In the genomic region with DNA sequence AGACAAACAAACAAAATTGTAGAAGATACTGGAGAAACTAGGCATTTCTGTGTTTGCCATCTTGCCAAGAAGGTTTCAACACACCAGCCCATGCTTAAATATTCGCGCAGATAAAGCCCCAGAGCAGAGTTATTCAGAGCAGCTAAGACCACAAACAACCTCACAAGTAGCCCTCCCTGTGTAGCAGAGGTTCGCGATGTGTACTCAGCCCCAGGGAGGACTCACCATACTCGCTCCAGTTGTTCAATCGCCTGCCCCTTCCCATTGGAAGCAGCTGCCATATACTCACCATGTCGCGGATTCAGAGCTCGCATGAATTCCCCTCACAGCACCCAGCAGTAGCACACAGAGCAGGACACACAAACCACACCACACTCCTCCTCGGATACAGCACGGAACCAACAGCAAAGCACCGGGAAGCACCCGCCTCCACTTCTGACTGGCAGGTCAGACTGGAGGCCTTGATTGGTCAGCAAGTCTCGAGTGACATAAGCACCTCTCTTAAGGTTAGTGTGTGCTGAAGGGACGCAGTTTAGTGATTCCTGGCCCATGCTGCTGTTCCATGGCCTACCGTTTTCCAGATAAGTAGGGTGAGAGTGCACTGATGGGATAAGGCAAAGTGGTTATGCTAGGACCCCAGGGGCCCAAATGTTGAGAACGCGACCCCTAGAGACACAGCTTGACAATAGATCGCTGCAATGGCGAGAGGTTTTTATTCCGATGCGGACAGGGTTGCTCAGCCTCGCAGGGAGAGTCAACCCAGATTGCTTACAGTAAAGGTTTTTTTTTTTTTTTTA, we compare ENCODE assay signal across 8 mouse cellular contexts. TPM values are rescaled to one million over a fixed set of nuclear protein-coding genes. Genes with fewer than 3 reads are reported as not detected.
A peak's percentile ranks its signal among the peaks of the same experiment; 100 is the strongest.
DNase-seq lines count a peak whose midpoint lies in the region; ATAC-seq and TF ChIP-seq lines count a peak whose summit lies in the region.
"Not testable (repeated sequence)": the region's sequence is repeated elsewhere in the genome, so short reads cannot be mapped to it uniquely, and the experiment has no call there.

A gene (minus strand): TSS at position 381 of the 797 bp plus-strand sequence.

- peak within 1 kb of the TSS; percentile 59 for H3K9ac ChIP-seq in hindbrain, postnatal 0 days (replicated peaks; ENCODE audit: low read length)

- peak within 1 kb of the TSS; percentile 55 for H3K4me3 ChIP-seq in hindbrain, postnatal 0 days (ENCODE audit: low read length)

- ATAC-seq in hindbrain, postnatal 0 days = peak; percentile 99

- WGBS in hindbrain, postnatal 0 days = under 1% methylated on average over 23 of the region's 23 CpGs

- not testable (repeated sequence) for H3K9me3 ChIP-seq in hindbrain, postnatal 0 days (ENCODE audit: low read length)

- TF ChIP-seq CTCF in hindbrain, postnatal 0 days (IDR thresholded peaks at IDR 0.05; ENCODE audit: low read depth) = peak; percentile 20; the same call in 1 of the 2 replicates

- DNase-seq in adrenal gland, adult (ENCODE audit: inconsistent age in 2 of 2, low spot score in 1 of 2) = peak; percentile 88 to 96
- peak; percentile 86 for DNase-seq in embryo, embryonic 10 days (ENCODE audit: low spot score)
- DNase-seq in gastrocnemius, adult 8-10 months (ENCODE audit: low spot score in 2 of 2) = peak; percentile 58 to 65
- peak; percentile 81 for DNase-seq in hindbrain, postnatal 0 days (ENCODE audit: low spot score)
- DNase-seq in left cerebral cortex, adult 18-20 months (ENCODE audit: low spot score in 2 of 2) = peak; percentile 74 to 87
- DNase-seq in lung, postnatal 4 days = peak; percentile 84 to 87
- peak; percentile 89 for DNase-seq in retina, postnatal 1 day
- peak; percentile 67 for DNase-seq in thymus, postnatal 4 days

- H3K36me3 ChIP-seq in hindbrain, postnatal 0 days (ENCODE audit: insufficient read depth, low read length) = not testable (repeated sequence)

- not testable (repeated sequence) for H3K27me3 ChIP-seq in hindbrain, postnatal 0 days (ENCODE audit: insufficient read depth, low read length)

- peak within 1 kb of the TSS; percentile 54 for H3K4me2 ChIP-seq in hindbrain, postnatal 0 days (ENCODE audit: low read depth, low read length)

- peak within 1 kb of the TSS; percentile 58; the same call in 1 of the 2 replicates for H3K27ac ChIP-seq in hindbrain, postnatal 0 days

- H3K4me1 ChIP-seq in hindbrain, postnatal 0 days (ENCODE audit: insufficient read depth, low read length) = not testable (repeated sequence)

RNA-seq across cellular contexts. Expression of the gene that starts here (rescaled TPM):
- total RNA-seq in gastrocnemius, adult 8-10 months (2022) = 1 to 10 TPM; 4.6 to 5.4 (median 5.0) TPM
- total RNA-seq in hindbrain, postnatal 0 days (2014; rRNA removed) = 0.68 and 1.6 TPM in 2 replicates
- polyA plus RNA-seq in hindbrain, postnatal 0 days (2015; fragmentation: Nextera tagmentation; extraction: Ambion mirVana) = 5.1 and 5.7 TPM in 2 replicates
- 1 to 10 TPM; 7.1 to 7.2 TPM for total RNA-seq in left cerebral cortex, adult 18-20 months (2021)

Comparison
In these comparisons a context has a peak if more than half of its experiments do, and no peak if none do; other contexts are left out.
1. Peak in every context shown above with its lines: DNase-seq, ATAC-seq, H3K4me3 ChIP-seq and H3K27ac ChIP-seq.